Mouse (Mus musculus) ES-E14 (cell line): ENCODE data around the gene Sdhc. TPM values are rescaled to one million over a fixed set of nuclear protein-coding genes. Genes with fewer than 3 reads are reported as not detected.

Experiments used
- total RNA-seq: library from RNA; depleted of rRNA; stranded (reverse); fragments of 300-350 nt; gene quantifications from 2 replicates; pipeline ENCODE4 v1.2.3, GENCODE M21; 2012; rRNA removed

Sdhc gene
- total RNA-seq, 1 experiment, result 55.0 TPM

Other genes with a start within 250 kb of the Sdhc start
- gene Fcrlb, start 237.7 kb downstream of the Sdhc start, total RNA-seq, result 0.16 TPM in 1 of 2 replicates, not detected in the other
- gene Fcrla, start 223.0 kb downstream of the Sdhc start, total RNA-seq, result not detected in 2 replicates
- 2.4 and 4.5 TPM in 2 replicates for gene Fcgr2b, start 174.1 kb downstream of the Sdhc start, total RNA-seq
- 0.49 TPM in 1 of 2 replicates, not detected in the other for gene Fcgr4, start 131.7 kb downstream of the Sdhc start, total RNA-seq
- 0.32 and 0.40 TPM in 2 replicates for gene Fcgr3, start 85.7 kb downstream of the Sdhc start, total RNA-seq
- gene Cfap126, start 36.7 kb downstream of the Sdhc start, total RNA-seq, result not detected in 2 replicates
- gene Mpz, start 108 bp upstream of the Sdhc start, total RNA-seq, result 0.36 TPM in 1 of 2 replicates, not detected in the other
- 0.63 and 2.2 TPM in 2 replicates for gene Pcp4l1, start 45.7 kb upstream of the Sdhc start, total RNA-seq
- 0.71 and 1.2 TPM in 2 replicates for gene Nr1i3, start 63.4 kb upstream of the Sdhc start, total RNA-seq
- 22.0 and 27.5 TPM in 2 replicates for gene Tomm40l, start 71.9 kb upstream of the Sdhc start, total RNA-seq
- 0.98 and 2.0 TPM in 2 replicates for gene Apoa2, start 74.5 kb upstream of the Sdhc start, total RNA-seq
- 0.62 and 0.63 TPM in 2 replicates for gene Fcer1g, start 83.8 kb upstream of the Sdhc start, total RNA-seq
- 3.9 and 4.5 TPM in 2 replicates for gene Adamts4, start 99.8 kb upstream of the Sdhc start, total RNA-seq
- 175 and 229 TPM in 2 replicates for gene Ndufs2, start 100.8 kb upstream of the Sdhc start, total RNA-seq
- 35.8 and 51.0 TPM in 2 replicates for gene B4galt3, start 119.7 kb upstream of the Sdhc start, total RNA-seq
- 15.5 and 23.6 TPM in 2 replicates for gene Ppox, start 130.6 kb upstream of the Sdhc start, total RNA-seq
- 23.1 and 30.7 TPM in 2 replicates for gene Usp21, start 137.4 kb upstream of the Sdhc start, total RNA-seq
- gene Ufc1, start 144.4 kb upstream of the Sdhc start, total RNA-seq, result 59.1 and 78.8 TPM in 2 replicates
- 23.9 and 25.7 TPM in 2 replicates for gene Dedd, start 178.5 kb upstream of the Sdhc start, total RNA-seq
- gene Nit1, start 195.0 kb upstream of the Sdhc start, total RNA-seq, result 18.1 and 24.4 TPM in 2 replicates
- gene Pfdn2, start 195.1 kb upstream of the Sdhc start, total RNA-seq, result 41.1 and 41.6 TPM in 2 replicates
- gene Klhdc9, start 210.2 kb upstream of the Sdhc start, total RNA-seq, result 0.85 and 1.1 TPM in 2 replicates
- gene Nectin4, start 219.5 kb upstream of the Sdhc start, total RNA-seq, result 1.9 and 3.0 TPM in 2 replicates
- 8.0 and 9.0 TPM in 2 replicates for gene Arhgap30, start 238.4 kb upstream of the Sdhc start, total RNA-seq